Mouse (Mus musculus): ENCODE results near the gene Sh2b1. TPM values are rescaled to one million over a fixed set of nuclear protein-coding genes. Genes with fewer than 3 reads are reported as not detected.

Sh2b1 gene
- polyA plus RNA-seq, 1 experiment from 2014 or later, result 57.8 TPM

DNA sequence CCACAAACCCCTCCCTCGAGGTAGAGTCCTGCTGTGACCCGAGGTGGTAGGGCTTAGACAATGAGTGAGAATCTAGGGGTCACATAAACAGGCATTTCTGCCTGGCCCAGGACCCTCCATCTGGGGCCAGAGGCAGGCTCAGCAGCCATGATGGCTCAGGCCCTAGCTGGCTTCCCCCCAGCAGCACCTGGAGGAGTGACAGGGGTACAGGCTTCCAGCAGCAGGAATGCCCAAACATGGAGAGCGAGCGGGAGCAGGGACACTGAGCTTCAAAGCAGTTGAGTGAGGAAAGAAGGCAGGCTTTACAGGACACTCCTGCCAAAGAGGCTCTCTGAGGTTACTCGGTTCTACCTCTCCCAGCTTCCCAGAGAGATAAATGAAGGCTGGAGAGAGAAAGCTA lies 10.4 kb downstream of the Sh2b1 start:
- ATAC-seq (ENCODE audit: insufficient number of reproducible peaks, insufficient read depth, low FRiP score, low TSS enrichment, low read depth), result no peak
- WGBS, result 43% methylated on average over 5 of the region's 5 CpGs
- Histone ChIP-seq H3K9me3 (no peaks in the 10 kb centered on the region), H3K9ac (0 out of 2 replicates have a peak overlapping the region, but pooled peaks have one; percentile 27), H3K4me1 (peaks cover 36% of the 10 kb centered on the region), H3K27ac (peak overlapping the region; percentile 28; the same call in 1 of the 2 replicates), H3K4me2 (no peak overlapping the region), H3K4me3 (no peak overlapping the region), H3K27me3 (no peaks in the 10 kb centered on the region), H3K36me3 (peaks cover 37% of the 10 kb centered on the region)

DNA sequence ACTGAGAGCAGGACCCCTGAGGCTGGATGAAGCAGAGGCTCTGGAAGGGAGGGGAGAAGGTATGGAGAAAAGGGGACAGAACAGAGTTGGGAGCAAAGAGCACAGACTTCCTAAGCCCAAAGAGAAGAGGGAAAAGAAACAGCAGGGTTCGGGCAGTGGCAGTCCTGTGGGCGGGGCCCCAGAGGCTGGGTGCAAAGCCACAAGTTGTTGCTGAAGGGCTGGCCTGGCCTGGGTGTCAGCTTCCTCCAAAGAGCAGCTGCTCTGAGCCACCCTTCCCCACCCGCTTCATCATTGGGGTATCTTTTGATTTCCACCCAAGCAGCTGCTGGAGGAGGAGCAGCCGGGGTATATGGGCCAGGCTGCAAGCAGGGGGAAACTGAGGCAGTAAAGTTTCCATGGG lies 11.1 kb downstream of the Sh2b1 start:
- Histone ChIP-seq H3K27me3 (no peaks in the 10 kb centered on the region), H3K9ac (peak overlapping the region; percentile 54; the same call in 1 of the 2 replicates), H3K4me1 (peaks cover 36% of the 10 kb centered on the region), H3K36me3 (peaks cover 30% of the 10 kb centered on the region), H3K27ac (no peak overlapping the region), H3K4me3 (no peak overlapping the region), H3K9me3 (no peaks in the 10 kb centered on the region), H3K4me2 (no peak overlapping the region)
- WGBS, result 54% methylated on average over 4 of the region's 4 CpGs
- ATAC-seq (ENCODE audit: insufficient number of reproducible peaks, insufficient read depth, low FRiP score, low TSS enrichment, low read depth), result no peak

DNA sequence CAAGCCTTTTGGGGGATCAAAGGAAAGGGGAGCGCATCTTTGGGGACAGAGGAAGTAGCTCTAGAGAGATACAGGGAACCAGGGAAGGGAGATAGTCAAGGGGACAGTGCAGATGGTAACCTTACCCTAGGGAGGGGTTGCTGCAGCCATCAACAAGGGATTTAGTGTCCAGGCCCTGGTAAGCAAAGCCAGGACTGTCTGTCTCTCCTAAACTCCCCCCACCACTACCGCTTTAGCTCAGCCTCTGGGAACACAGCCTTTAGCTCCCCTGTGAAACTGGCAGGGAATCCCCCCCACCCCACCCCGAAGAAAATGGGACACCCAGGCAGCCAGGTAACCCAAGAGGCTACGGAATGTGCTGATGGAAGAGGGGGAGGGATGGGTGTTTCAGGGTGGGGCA lies 11.7 kb downstream of the Sh2b1 start:
- peaks cover 36% of the 10 kb centered on the region for H3K4me1 ChIP-seq
- H3K36me3 ChIP-seq, result peaks cover 24% of the 10 kb centered on the region
- H3K9ac ChIP-seq, result peak overlapping the region; percentile 54; the same call in 1 of the 2 replicates
- H3K9me3 ChIP-seq, result no peaks in the 10 kb centered on the region
- no peak overlapping the region for H3K27ac ChIP-seq
- no peak overlapping the region for H3K4me3 ChIP-seq
- WGBS, result 48% methylated on average over 4 of the region's 4 CpGs
- ATAC-seq (ENCODE audit: insufficient number of reproducible peaks, insufficient read depth, low FRiP score, low TSS enrichment, low read depth), result no peak
- no peaks in the 10 kb centered on the region for H3K27me3 ChIP-seq
- H3K4me2 ChIP-seq, result no peak overlapping the region

DNA sequence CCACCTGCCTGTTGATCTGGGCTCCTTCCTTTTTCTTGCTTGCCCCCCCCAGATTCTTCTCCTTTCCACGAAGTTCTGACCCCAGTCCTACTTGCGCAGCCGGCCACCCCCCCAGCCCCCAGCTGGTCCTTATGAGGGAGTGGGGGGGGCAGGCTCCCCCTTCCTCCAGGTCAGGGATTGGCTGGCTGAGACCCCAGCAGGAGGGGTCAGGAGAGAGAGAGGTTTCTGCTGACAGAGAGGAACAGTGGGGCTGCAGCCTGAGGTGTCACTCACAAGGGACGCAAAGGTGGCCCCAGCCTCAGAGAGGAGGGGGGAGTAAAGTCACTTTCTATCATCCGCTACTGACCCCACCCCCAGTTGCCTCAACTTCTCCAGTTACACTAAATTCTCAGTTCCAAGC lies 12.2 kb downstream of the Sh2b1 start, which contains the start of gene Atp2a1:
TSS of gene Atp2a1 (minus strand) at position 105 of the 400 bp plus-strand sequence.
- no peaks in the 10 kb centered on the region for H3K27me3 ChIP-seq
- ATAC-seq (ENCODE audit: insufficient number of reproducible peaks, insufficient read depth, low FRiP score, low TSS enrichment, low read depth), result no peak
- WGBS, result 50% methylated on average over 5 of the region's 5 CpGs
- H3K27ac ChIP-seq, result no peak within 1 kb of the TSS
- H3K4me3 ChIP-seq, result no peak within 1 kb of the TSS
- H3K4me1 ChIP-seq, result peaks cover 36% of the 10 kb centered on the region
- H3K9ac ChIP-seq, result peak within 1 kb of the TSS; percentile 54
- peaks cover 19% of the 10 kb centered on the region for H3K36me3 ChIP-seq
- no peak within 1 kb of the TSS for H3K4me2 ChIP-seq
- H3K9me3 ChIP-seq, result no peaks in the 10 kb centered on the region

DNA sequence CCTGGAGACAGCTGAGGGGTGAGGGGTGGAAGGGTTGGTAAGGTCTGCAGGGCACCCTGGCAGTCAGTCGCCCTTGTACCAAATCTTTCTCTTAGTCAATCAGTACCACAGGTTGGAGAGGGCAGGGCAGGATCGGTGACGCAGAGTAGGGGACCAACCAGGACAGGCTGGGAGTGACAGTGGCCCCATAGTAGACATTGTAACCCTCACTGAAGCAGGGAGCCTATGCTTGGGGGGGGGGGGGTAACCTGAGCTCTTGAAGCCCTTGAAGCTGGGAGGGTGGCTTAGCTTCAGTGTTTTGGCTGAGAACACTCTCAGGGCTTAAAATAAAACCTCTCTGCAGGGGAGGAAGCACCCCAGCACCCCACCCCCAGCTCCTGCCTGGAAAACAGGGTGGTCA lies 13.6 kb downstream of the Sh2b1 start:
- 63% methylated on average over 3 of the region's 3 CpGs for WGBS
- H3K27ac ChIP-seq, result peak overlapping the region; percentile 29; the same call in 1 of the 2 replicates
- peaks cover 5% of the 10 kb centered on the region for H3K36me3 ChIP-seq
- peak overlapping the region; percentile 17; the same call in 1 of the 2 replicates for H3K9ac ChIP-seq
- no peak overlapping the region for H3K4me3 ChIP-seq
- H3K27me3 ChIP-seq, result no peaks in the 10 kb centered on the region
- H3K9me3 ChIP-seq, result no peaks in the 10 kb centered on the region
- H3K4me1 ChIP-seq, result peaks cover 36% of the 10 kb centered on the region
- no peak for ATAC-seq (ENCODE audit: insufficient number of reproducible peaks, insufficient read depth, low FRiP score, low TSS enrichment, low read depth)
- H3K4me2 ChIP-seq, result no peak overlapping the region

DNA sequence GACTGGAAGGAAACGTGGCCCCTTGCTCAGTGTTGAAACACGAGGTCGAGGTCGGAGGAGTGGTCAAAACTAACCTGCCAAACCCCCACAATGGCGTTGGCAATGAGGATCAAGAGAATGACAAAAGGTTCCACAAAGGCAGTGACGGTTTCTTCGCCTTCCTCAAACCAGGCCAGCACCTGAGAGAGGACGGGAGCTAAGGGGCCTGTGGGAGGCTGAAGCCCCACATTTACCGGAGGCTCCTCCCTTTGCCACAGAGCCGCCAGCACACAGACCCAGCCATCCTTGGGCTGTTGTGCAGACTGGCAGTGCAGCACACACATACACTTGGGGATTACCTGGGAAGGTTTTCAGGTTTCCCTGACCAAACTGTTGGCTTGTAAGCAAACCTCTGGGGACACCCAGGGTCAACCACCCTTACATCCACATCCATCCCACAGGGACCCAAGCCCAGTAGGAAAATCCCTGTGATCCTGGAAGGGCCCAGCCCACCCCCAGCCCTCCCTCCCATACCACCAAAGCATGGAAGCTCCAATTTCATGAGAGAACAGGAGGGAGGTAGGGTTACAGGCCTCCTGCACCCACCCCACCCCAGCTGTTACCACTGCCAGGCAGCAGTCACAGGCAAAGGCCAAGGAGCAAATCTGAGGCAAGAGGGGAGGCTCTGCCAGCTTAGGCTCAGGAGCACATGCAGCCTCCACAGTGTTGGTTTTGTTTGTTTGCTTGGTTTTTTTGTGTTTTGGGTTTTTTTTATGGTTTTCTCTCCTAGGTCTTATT lies 14.4 kb downstream of the Sh2b1 start:
- peak overlapping the region; percentile 29 for H3K27ac ChIP-seq
- H3K9ac ChIP-seq, result 0 out of 2 replicates have a peak overlapping the region, but pooled peaks have one; percentile 17
- 45% methylated on average over 10 of the region's 10 CpGs for WGBS
- H3K4me1 ChIP-seq, result peaks cover 36% of the 10 kb centered on the region
- no peak overlapping the region for H3K4me2 ChIP-seq
- no peak overlapping the region for H3K4me3 ChIP-seq
- H3K27me3 ChIP-seq, result no peaks in the 10 kb centered on the region
- ATAC-seq (ENCODE audit: insufficient number of reproducible peaks, insufficient read depth, low FRiP score, low TSS enrichment, low read depth), result no peak
- H3K36me3 ChIP-seq, result no peaks in the 10 kb centered on the region
- H3K9me3 ChIP-seq, result no peaks in the 10 kb centered on the region

DNA sequence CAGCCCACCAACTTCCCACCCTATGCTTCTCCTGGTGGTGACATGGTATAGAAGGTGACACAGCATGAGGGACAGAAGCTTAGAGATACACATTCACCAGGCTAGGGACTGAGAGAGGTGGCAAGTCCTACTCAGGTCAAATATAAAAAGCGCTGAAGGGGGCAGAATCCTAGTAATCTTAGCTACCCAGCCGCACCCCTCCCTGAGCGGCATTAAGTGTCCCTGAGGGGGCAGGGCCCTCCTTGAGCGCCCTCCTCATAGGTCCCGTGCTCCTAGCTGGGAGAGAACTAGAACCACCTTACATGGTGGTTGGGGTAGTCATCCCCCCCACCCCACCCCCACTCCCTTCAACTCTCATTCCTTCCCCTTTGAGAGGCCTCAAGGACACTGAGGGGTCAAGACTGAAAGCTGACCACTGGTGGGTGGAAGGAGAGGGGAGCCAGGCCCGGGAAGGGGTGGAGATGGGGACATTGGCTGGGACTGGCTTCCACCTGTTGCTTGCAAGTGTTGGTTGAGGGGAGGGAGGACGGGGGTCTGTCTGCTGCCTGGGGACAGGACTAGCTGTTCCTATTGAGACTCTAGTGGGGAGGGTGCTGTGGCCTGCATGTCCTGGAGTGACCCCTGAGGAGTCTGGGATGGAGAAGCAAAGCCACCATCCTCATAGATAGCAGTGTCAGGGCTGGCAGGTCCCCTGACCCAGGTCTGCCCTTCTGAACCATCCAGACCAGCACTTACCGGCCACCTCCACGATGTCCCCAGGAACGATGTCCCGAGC lies 16.2 kb downstream of the Sh2b1 start:
- H3K9me3 ChIP-seq, result no peaks in the 10 kb centered on the region
- H3K27ac ChIP-seq, result no peak overlapping the region
- 0 out of 2 replicates have a peak overlapping the region, but pooled peaks have one; percentile 27 for H3K9ac ChIP-seq
- no peak overlapping the region for H3K4me3 ChIP-seq
- no peak overlapping the region for H3K4me2 ChIP-seq
- WGBS, result 76% methylated on average over 11 of the region's 11 CpGs
- H3K36me3 ChIP-seq, result no peaks in the 10 kb centered on the region
- no peak for ATAC-seq (ENCODE audit: insufficient number of reproducible peaks, insufficient read depth, low FRiP score, low TSS enrichment, low read depth)
- H3K27me3 ChIP-seq, result no peaks in the 10 kb centered on the region
- H3K4me1 ChIP-seq, result peaks cover 31% of the 10 kb centered on the region

DNA sequence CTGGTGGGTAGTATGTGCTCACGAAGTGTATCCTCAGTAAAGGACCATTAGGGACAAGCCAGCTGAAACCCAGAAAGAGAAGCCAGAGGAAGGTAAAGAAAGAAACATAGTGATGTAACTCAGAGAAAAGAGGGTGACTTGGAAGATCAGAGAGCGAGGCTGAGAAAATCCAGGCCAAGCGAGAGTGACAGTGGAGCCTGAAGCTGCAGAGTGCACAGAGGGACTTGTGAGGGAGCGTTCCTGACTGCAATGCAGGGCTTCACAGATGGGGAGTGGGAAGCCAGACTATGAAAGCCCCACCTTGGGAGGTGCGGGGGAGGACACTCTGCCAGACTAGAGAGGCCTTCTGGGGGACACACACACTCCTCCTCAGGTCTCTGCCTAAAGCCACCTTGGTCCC lies 17.0 kb downstream of the Sh2b1 start:
- Histone ChIP-seq H3K27ac (no peak overlapping the region), H3K4me3 (no peak overlapping the region), H3K4me2 (no peak overlapping the region), H3K4me1 (peaks cover 23% of the 10 kb centered on the region), H3K36me3 (no peaks in the 10 kb centered on the region), H3K9ac (0 out of 2 replicates have a peak overlapping the region, but pooled peaks have one; percentile 17), H3K9me3 (no peaks in the 10 kb centered on the region), H3K27me3 (no peaks in the 10 kb centered on the region)
- ATAC-seq (ENCODE audit: insufficient number of reproducible peaks, insufficient read depth, low FRiP score, low TSS enrichment, low read depth), result no peak
- 79% methylated on average over 5 of the region's 5 CpGs for WGBS

DNA sequence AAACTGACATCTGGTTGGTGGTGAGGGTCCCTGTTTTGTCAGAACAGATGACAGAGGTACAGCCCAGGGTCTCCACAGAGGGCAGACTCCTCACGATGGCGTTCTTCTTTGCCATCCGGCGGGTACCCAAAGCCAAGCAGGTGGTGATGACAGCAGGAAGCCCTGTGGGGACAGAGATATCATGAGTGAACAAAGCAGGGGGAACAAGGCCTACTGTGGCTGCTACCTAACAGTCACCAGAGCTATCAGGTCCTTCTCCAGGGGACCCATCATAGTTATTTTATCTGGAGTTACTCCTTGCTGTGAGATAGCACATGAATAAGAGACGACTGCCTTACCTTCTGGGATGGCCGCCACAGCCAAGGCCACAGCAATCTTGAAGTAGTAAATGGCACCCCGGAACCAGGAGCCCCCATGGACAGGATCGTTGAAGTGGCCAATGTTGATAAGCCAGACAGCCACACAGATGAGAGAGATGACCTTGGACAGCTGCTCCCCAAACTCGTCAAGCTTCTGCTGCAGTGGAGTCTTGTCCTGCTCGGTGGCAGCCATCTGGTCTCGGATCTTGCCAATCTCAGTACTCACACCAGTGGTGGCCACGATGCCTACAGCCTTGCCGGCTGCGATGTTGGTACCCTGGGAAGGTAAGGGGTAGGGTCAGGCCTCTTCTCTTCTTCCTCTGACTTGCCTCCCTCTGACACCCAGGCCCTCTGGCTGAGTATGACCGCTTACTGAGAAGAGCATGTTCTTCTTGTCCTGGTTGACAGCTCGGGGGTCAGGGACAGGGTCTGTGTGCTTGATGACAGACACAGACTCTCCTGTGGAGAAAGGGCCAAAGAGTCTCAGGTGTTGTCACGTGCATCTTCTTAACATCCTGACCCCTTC lies 18.6 kb downstream of the Sh2b1 start:
- Histone ChIP-seq H3K9ac (no peak overlapping the region), H3K9me3 (no peaks in the 10 kb centered on the region), H3K36me3 (no peaks in the 10 kb centered on the region), H3K27me3 (no peaks in the 10 kb centered on the region), H3K4me2 (no peak overlapping the region), H3K4me1 (peaks cover 10% of the 10 kb centered on the region), H3K4me3 (no peak overlapping the region), H3K27ac (no peak overlapping the region)
- ATAC-seq (ENCODE audit: insufficient number of reproducible peaks, insufficient read depth, low FRiP score, low TSS enrichment, low read depth), result no peak
- 86% methylated on average over 17 of the region's 17 CpGs for WGBS

DNA sequence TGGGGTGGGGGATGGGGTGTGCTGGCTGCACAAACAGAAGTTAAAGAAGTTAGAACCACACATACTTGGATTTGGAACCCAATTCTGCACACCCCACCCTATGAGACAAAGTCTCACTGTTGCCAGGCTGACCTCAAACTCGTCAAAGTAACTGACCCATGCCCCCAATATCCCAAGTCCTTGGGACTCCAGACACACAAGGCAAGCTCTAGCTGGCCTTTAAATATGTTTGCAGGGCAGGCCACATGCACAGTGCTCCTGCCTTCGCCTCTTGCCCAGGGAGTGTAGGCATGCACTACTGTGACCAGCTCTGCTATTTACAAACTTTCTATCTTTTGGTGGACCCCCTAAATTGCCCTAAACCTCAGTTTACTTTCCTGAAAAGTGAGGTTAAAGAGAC lies 20.0 kb downstream of the Sh2b1 start:
- H3K27ac ChIP-seq, result no peak overlapping the region
- H3K4me3 ChIP-seq, result no peak overlapping the region
- ATAC-seq (ENCODE audit: insufficient number of reproducible peaks, insufficient read depth, low FRiP score, low TSS enrichment, low read depth), result no peak

DNA sequence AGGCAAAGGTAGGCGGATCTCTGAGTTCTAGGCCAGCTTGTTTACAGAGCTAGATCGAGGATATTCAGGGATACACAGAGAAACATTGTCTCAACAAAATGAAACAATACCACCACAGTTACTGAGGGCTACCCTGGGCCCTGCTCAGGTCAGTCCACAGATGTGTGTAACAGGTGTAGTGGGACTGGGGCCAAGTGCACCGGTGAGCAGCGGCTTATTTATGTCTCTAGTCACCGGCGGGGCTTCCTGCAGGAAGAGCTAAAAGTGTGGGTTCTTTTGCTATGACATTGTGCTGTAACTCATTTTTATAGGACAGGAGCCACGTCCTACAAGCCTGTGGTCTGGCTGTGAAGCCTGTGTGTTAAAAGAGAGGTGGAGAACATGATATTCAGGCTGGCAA lies 21.4 kb downstream of the Sh2b1 start:
- Histone ChIP-seq H3K27ac (no peak overlapping the region), H3K9me3 (no peaks in the 10 kb centered on the region), H3K9ac (no peak overlapping the region), H3K4me3 (no peak overlapping the region), H3K4me1 (no peaks in the 10 kb centered on the region), H3K4me2 (no peak overlapping the region), H3K27me3 (no peaks in the 10 kb centered on the region), H3K36me3 (peaks cover 1% of the 10 kb centered on the region)
- 82% methylated on average over 7 of the region's 7 CpGs for WGBS
- ATAC-seq (ENCODE audit: insufficient number of reproducible peaks, insufficient read depth, low FRiP score, low TSS enrichment, low read depth), result no peak

More for the DNA sequence above, 20.0 kb downstream of the Sh2b1 start:
- H3K9ac ChIP-seq, result no peak overlapping the region
- H3K4me2 ChIP-seq, result no peak overlapping the region
- H3K9me3 ChIP-seq, result no peaks in the 10 kb centered on the region
- no peaks in the 10 kb centered on the region for H3K36me3 ChIP-seq
- WGBS, result 59% methylated on average over 2 of the region's 2 CpGs
- H3K4me1 ChIP-seq, result no peaks in the 10 kb centered on the region
- no peaks in the 10 kb centered on the region for H3K27me3 ChIP-seq

Data from embryonic facial prominence, embryonic 13.5 days (tissue).